Mouse (Mus musculus): ENCODE results near the gene Gskip.

The Gskip gene

GRCm38 (mm10) chr12:105721452-105722132 is 37.0 kb downstream of the Gskip start:
- DNase-seq (ENCODE audit: extremely low read depth, low read depth) = no peak

DNA sequence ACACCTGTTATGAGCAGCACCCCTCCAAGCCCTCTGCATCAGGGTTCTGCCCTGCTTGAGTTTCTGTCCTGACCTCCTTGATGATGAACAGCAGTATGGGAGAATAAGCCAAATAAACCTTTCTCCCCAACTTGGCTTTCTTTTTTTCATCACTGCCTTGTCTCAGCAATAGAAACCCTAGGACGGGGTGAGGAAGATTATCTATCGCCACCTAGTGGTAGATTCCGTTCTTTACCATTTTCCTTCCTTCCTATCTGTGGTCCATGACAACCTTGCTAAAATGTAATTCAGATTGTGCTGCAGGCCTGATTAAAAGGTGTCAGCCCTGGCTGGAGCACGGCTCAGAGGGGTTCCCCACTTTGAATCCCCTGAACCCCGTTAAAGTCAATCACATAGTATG is 38.0 kb downstream of the Gskip start:
- peak; percentile 68 for DNase-seq (ENCODE audit: extremely low read depth, low read depth)

GRCm38 (mm10) chr12:105724616-105725015 is 40.0 kb downstream of the Gskip start:
- peak; percentile 63 for DNase-seq (ENCODE audit: extremely low read depth, low read depth)

DNA sequence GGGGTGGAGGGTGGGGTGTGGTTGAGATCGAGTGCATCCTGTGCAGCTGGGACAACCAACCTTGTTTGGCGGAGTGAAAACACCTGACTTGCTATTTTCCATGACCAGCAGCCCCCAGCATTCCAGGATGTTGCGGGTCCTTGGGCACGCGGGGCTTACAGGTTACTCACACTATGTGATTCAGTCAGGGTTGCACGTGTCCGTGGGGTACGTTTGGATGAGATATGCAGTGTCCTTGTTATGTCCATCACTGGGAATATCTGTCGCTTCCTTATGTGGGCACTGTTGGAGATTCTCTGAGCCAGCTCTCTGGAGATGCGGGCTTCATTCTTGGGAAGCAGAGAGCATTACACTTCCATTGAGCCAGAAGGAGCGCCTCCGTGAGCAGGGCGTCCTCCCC is 41.1 kb downstream of the Gskip start:
- no peak for DNase-seq (ENCODE audit: extremely low read depth, low read depth)

- peak; percentile 83 for DNase-seq (ENCODE audit: extremely low read depth, low read depth)
Measured at GRCm38 (mm10) chr12:105727268-105727667, 42.6 kb downstream of the Gskip start.

DNA sequence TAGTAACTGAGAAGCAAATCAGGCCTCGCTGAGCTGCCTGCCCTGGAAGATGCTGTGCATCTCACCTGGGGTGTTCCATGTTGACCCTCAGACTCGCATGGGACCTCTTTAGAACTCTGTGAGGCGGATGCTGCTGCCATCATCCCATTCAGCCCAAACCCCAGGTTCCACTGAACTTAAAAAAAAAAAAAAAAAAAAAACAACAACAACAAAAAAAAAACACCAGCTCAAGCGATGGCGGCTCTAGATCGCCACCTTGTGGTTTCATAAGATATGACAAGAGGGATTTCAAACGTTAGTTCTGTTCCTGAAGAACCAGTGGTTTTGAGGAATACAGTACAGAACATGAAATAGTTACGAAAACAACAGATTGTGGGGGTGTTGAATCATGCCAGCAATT is 43.3 kb downstream of the Gskip start:
- DNase-seq (ENCODE audit: extremely low read depth, low read depth) = no peak

DNA sequence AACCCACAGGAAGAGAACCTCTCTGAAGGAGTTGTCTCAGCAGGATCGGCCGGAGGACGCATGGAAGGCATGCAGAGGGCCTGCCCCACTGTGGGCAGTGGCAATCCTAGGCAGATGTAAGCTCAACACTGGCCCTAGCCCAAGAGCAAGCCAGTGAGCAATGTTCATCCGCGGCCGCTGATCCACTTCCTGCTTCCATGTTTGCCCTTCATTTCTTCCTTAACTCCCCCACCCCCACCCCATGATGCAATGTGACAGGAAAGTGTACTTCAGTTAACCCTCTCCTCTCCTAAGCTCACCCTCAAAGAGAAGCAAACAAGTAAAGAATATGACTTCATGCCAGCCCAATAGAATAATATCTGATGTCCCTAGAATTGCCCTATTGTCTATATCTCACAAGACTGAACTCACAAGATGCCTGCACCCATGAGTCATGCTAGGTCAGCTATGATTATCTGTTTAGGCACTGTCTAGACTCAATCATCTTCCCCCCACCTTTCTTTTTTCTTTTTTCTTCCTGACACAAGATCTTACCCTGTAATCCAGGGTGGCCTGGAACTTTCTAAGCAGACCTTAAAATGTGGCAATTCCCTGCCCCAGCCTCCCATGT is 46.3 kb downstream of the Gskip start:
- no peak for DNase-seq (ENCODE audit: extremely low read depth, low read depth)

DNA sequence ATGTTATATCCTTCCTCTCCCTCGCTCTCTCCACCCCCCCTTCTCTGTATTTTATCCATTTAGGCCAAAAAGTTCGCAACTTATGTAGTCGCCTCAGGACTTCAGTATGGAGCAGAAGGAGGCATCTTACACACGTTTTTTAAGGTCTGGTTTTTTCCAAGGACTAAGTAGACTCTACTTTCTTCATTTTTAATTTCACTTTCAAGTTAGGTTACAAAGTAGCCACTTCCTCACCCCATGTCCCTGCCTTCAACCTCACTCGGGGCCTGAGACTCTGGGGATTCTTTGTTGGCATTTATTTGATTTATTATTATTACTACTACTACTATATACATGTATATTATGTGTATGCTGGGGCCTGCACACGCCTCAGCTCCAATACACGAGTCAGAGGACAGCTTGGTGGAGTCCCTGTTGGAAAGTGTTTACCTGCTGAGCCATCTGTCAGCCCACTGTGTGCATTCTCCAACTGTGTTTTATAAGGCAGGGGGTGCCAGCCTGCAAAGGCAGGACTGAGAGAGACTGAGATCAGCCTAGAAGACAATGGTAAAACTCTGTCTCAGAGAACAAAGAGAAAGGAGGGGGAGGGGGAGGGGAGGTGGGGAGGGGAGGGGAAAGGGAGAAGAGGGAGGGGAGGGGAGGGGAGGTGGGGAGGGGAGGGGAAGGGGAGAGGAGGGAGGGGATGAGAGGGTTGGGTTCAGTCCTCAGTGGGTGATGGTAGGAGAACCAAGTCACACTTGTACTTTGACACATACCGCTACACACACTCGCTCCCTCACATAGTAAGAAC is 48.9 kb downstream of the Gskip start:
- DNase-seq (ENCODE audit: extremely low read depth, low read depth) = no peak

DNA sequence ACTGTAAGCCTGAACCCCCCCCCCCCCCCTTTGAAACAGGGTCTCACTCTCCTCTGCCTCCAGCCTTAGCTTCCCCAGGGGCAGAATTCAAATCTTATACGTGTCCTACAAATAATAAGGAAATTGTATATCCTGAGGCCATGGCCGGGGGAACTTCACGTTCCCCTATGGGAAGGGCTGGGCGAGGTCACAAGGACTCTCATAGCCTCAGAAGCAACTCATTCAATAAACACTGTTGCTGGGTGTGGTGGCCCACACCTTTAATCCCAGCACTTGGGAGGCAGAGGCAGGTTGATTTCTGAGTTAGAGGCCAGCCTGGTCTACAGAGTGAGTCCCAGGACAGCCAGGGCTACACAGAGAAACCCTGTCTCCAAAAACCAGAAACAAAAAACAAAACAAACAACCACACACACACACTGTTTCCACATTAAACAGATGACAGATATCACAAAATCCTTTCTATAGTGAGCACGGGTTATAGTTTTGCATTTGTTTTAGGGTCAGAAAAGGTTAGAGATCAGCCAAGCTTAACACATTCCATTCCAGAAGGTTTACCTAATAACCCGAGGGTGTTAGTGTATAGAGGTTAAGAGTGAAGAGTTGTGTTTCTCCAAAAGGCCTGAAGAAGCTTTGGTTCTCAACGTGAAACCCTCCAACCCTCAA is 50.7 kb downstream of the Gskip start:
- DNase-seq (ENCODE audit: extremely low read depth, low read depth) = no peak

DNA sequence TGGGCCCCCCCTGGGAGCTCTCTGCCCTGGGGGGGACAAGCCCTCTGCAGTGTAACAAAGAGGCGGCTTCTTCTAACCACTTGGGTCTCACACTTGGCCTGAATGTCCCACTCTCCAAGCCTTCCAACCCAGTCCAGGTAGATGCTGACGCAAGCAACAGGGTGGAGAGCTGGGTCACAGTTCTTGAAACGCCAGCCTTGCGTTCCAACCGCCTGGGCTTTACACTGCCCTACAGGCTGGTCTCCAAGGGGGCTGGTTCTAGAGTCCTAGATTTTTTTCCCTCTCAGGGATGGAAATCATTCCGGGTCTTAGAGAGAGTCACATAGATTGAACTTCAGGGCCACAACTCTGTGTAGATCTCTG is 51.2 kb downstream of the Gskip start:
- DNase-seq (ENCODE audit: extremely low read depth, low read depth) = no peak

DNA sequence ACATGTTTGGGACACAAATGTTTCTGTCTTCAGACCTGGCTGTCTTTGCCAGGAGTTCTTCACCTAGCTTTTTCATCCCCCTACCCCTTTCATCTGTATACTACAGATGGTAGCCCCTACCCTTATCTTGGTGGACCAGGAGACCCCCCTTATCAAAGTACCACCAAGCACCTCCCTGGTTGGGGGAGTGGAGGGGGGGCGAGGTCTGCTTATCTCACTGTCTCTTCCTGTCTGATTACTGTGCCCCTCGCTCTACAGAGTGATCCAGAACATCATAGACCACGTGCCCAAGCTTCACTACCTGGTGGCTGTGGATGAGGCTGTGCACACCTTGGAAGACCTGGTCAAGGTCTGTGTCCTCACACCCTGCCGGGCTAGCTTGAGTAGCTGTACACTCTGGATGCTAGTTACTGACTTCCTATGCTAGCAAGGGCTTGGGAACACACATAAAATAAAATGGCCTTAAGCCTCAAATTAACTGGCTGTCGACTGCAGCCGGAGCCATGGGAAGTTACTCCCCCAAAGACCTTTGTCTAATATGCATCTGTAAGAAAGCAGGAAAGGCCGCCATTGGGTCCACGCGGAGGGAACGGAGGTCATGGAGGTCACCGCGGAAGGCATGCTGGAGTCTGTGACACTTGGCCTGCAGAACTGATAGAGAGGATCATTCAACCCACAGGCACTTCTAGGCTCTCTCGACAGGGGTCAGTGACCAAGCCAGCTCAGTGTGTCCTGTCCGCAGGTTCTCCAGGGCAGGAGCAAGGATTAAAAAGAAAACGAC is 53.9 kb downstream of the Gskip start:
- DNase-seq (ENCODE audit: extremely low read depth, low read depth) = no peak

DNA sequence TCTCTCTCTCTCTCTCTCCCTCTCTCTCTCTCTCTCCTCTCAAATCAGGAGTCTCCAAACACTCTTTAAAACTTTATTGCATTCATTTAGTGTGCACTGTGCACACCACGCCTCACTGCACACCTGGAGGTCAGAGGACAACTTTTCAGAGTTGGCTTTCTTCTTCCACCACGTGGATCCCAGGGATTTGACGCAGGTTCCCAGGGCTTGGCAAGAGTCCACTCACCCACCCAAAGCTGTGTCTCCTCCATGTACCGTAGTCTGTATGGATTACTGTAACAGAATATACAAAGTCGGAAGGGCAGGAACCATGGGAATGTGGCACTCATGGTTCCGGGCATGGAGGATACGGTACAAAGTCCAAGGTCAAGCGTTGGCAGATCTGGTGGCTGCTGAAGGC is 55.0 kb downstream of the Gskip start:
- DNase-seq (ENCODE audit: extremely low read depth, low read depth) = no peak

GRCm38 (mm10) chr12:105748114-105748513 is 63.5 kb downstream of the Gskip start:
- DNase-seq (ENCODE audit: extremely low read depth, low read depth) = no peak

Data from MEL-GATA-1-ER (cell line).